Mouse (Mus musculus): ENCODE measurements around the gene Mageb1. TPM values are rescaled to one million over a fixed set of nuclear protein-coding genes. Genes with fewer than 3 reads are reported as not detected.
"Not testable (repeated sequence)": the region's sequence is repeated elsewhere in the genome, so short reads cannot be mapped to it uniquely, and the experiment has no call there.

Mageb1 gene
- not detected in 2 replicates for polyA plus RNA-seq (2015; fragmentation: Nextera tagmentation; extraction: Ambion mirVana)

- not testable (repeated sequence) for ATAC-seq (ENCODE audit: insufficient read depth, low FRiP score); H3K9ac ChIP-seq (ENCODE audit: low read length); H3K36me3 ChIP-seq (ENCODE audit: control insufficient read depth, insufficient read depth, low read length); H3K4me1 ChIP-seq (ENCODE audit: control insufficient read depth, insufficient read depth, low read length); H3K27me3 ChIP-seq (ENCODE audit: control insufficient read depth, insufficient read depth, low read length); H3K9me3 ChIP-seq (replicated peaks; ENCODE audit: control insufficient read depth, low read length); H3K27ac ChIP-seq (ENCODE audit: low read length); H3K4me3 ChIP-seq (replicated peaks; ENCODE audit: low read length); H3K4me2 ChIP-seq (ENCODE audit: low read depth, low read length)
- WGBS = 7% methylated on average over 1 of the region's 1 CpGs
These were observed at the start of gene Mageb1 for GRCm38 (mm10) chrX:92016233-92016632. Gene Mageb1, minus strand, starts transcription at chrX:92016333.

Other genes with a start within 250 kb of the Mageb1 start
- gene Mageb5, start 233.3 kb downstream of the Mageb1 start, polyA plus RNA-seq (2015; fragmentation: Nextera tagmentation; extraction: Ambion mirVana) = not detected in 2 replicates